Mouse (Mus musculus): ENCODE results near the gene Lig3.

- no peak for TF ChIP-seq CTCF (IDR thresholded peaks at IDR 0.05; ENCODE audit: borderline replicate concordance, insufficient read depth, low read length)
- no peak for TF ChIP-seq POLR2A (IDR thresholded peaks at IDR 0.05; ENCODE audit: low read depth, low read length)
These were observed 34.0 kb upstream of the Lig3 start for GRCm38 (mm10) chr11:82746857-82747366.

All from embryonic fibroblast, embryonic 13.5 days (primary cell).